In the genomic region with DNA sequence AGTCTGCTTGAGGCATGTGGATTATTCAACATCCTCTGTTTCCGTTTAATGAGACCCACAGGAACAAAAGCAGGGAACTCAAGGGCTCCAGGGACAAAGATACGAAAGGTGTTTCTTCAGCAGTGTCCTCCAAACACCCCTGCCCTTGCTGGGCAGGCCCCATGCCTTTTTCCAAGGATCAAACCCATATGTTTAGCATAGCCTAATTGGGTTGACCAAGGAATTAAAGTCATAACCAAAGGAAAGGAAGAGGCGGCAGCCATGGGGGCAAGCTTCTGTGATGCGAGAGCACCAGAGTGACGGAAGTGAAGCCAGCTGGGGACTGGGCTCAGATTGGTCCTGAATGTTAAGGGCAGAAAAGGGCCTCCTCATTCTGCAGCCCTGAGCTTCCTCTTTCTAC, we compare ENCODE assay signal across 14 mouse cellular contexts.
"Had no signal": no experiment of that assay in that cellular context is flagged by ENCODE, and none has a peak within 500 bp of the region (broad histone marks: within the 10 kb centered on the region; RNA-seq: fewer than 3 reads in every experiment).

No protein-coding gene starts in this region.

- H3K27ac ChIP-seq: kidney, postnatal 0 days; liver, embryonic 13.5 days; neural tube, embryonic 13.5 days; stomach, postnatal 0 days had no signal

- H3K9me3 ChIP-seq: liver, embryonic 13.5 days; neural tube, embryonic 13.5 days had no signal

- ATAC-seq: intestine, postnatal 0 days had no signal

- H3K4me3 ChIP-seq: liver, embryonic 13.5 days; myocyte; neural tube, embryonic 13.5 days had no signal

- H3K9ac ChIP-seq: liver, embryonic 13.5 days; neural tube, embryonic 13.5 days had no signal

- H3K4me1 ChIP-seq: neural tube, embryonic 13.5 days had no signal

- H3K27me3 ChIP-seq: liver, embryonic 13.5 days; neural tube, embryonic 13.5 days had no signal

- DNase-seq: kidney, adult 2 months; liver, embryonic 13.5 days; lung, adult 2 months; lung, postnatal 14 days; lung, postnatal 4 days; retina, postnatal 1 day; right cerebral cortex, postnatal 4 days; thymus, adult 18-20 months; thymus, postnatal 36 days had no signal

- H3K4me2 ChIP-seq: liver, embryonic 13.5 days; neural tube, embryonic 13.5 days had no signal
